Mouse (Mus musculus): Measurements from ENCODE around the gene Stat6.

Gene Stat6

GRCm38 (mm10) chr10:127703299-127703698 lies 60.5 kb downstream of the Stat6 start:
- ChIA-PET CTCF (interaction anchor here in 3 of 4 experiments (0.6 to 3.6 kb wide), 9 partner anchors 11 to 305 kb away, joined by 3 to 21 read pairs (median 4); partner anchors contain the start of gene Stat6 (in 1 of the 3)), POLR2A (interaction anchor here in 3 of 4 experiments (0.6 to 1.7 kb wide), 11 partner anchors 13 to 726 kb away, joined by 3 to 7 read pairs (median 3); partner anchors contain the start of gene Naca (in 1 of the 3))

GRCm38 (mm10) chr10:127704293-127704692 lies 61.5 kb downstream of the Stat6 start:
- ChIA-PET POLR2A (interaction anchor here in 2 of 4 experiments (0.7 to 2.2 kb wide), 12 partner anchors 11 to 331 kb away, joined by 3 to 11 read pairs (median 3); partner anchors contain the start of genes Naca (in 2 of the 2) and Tac2 (in 1 of the 2)), CTCF (interaction anchor here (0.6 to 3.6 kb wide), 22 partner anchors 11 to 83 kb away, joined by 3 to 21 read pairs (median 4); partner anchors contain the start of genes Gpr182 (in 1 of the 4), Lrp1 (in 1 of the 4), Nab2 (in 1 of the 4) and Stat6 (in 1 of the 4))

GRCm38 (mm10) chr10:127704766-127705220 lies 62.0 kb downstream of the Stat6 start, which contains the start of gene Myo1a:
TSS of gene Myo1a (plus strand) at chr10:127705170.
- POLR2A ChIA-PET = interaction anchor here in 2 of 4 experiments (0.5 to 2.2 kb wide), 13 partner anchors 10 to 1046 kb away, joined by 3 to 11 read pairs (median 3); partner anchors contain the start of genes Nab2 (in 1 of the 2), Naca (in 1 of the 2) and Tac2 (in 1 of the 2)
- CTCF ChIA-PET = interaction anchor here (0.6 to 3.6 kb wide), 30 partner anchors 9 to 280 kb away, joined by 3 to 21 read pairs (median 4); partner anchors contain the start of genes Gpr182 (in 1 of the 4), Nab2 (in 1 of the 4) and Stat6 (in 1 of the 4)

GRCm38 (mm10) chr10:127705783-127706182 lies 63.0 kb downstream of the Stat6 start:
- CTCF ChIA-PET = interaction anchor here in 2 of 4 experiments (0.5 to 1.2 kb wide), 5 partner anchors 23 to 62 kb away, joined by 3 to 6 read pairs (median 4); no protein-coding TSS in a partner anchor
- POLR2A ChIA-PET = interaction anchor here in 1 of 4 experiments (0.8 to 3.3 kb wide), 6 partner anchors 9 to 38 kb away, joined by 3 to 11 read pairs (median 5); partner anchors contain the start of genes Nab2 and Tac2

GRCm38 (mm10) chr10:127707721-127708120 lies 64.9 kb downstream of the Stat6 start:
- POLR2A ChIA-PET = interaction anchor here in 2 of 4 experiments (0.6 to 3.3 kb wide), 6 partner anchors 9 to 331 kb away, joined by 3 to 11 read pairs (median 4); partner anchors contain the start of gene Tac2 (in 2 of the 2)

GRCm38 (mm10) chr10:127708850-127709370 lies 66.1 kb downstream of the Stat6 start:
- ChIA-PET POLR2A (interaction anchor here in 3 of 4 experiments (0.6 to 3.3 kb wide), 8 partner anchors 11 to 315 kb away, joined by 3 to 11 read pairs (median 4); partner anchors contain the start of gene Tac2 (in 1 of the 3)), CTCF (interaction anchor here (0.5 to 1.6 kb wide), 6 partner anchors 11 to 479 kb away, joined by 3 to 4 read pairs (median 3); no protein-coding TSS in a partner anchor)

More at GRCm38 (mm10) chr10:127707721-127708120, 64.9 kb downstream of the Stat6 start:
- CTCF ChIA-PET = interaction anchor here in 1 of 4 experiments (0.9 kb wide), 1 partner anchor 17 kb away, joined by 4 read pairs; no protein-coding TSS in a partner anchor

GRCm38 (mm10) chr10:127710331-127710730 lies 67.5 kb downstream of the Stat6 start:
- POLR2A ChIA-PET = interaction anchor here in 1 of 4 experiments (1.1 to 2.2 kb wide), 5 partner anchors 11 to 223 kb away, joined by 3 to 10 read pairs (median 5); no protein-coding TSS in a partner anchor
- CTCF ChIA-PET = interaction anchor here in 2 of 4 experiments (0.6 to 1.4 kb wide), 6 partner anchors 13 to 197 kb away, joined by 3 to 7 read pairs (median 3); partner anchors contain the start of gene Tac2 (in 1 of the 2)
